Mouse (Mus musculus) embryonic facial prominence, embryonic 11.5 days (tissue): ENCODE results near the gene Upk3b. TPM values are rescaled to one million over a fixed set of nuclear protein-coding genes. Genes with fewer than 3 reads are reported as not detected.

Source experiments
- ATAC-seq: fragments of 200-750 bp; cut with Nextera tagmentation; replicated peaks from 2 replicates; pipeline ENCODE4 v1.8.0; 2017; ENCODE audit warnings: low read depth; ENCODE audit not compliant: insufficient number of reproducible peaks, low FRiP score, low TSS enrichment
- DNase-seq: peaks from one replicate; pipeline ENCODE4 v3.0.0-alpha.2; 2015; ENCODE audit warnings: low spot score
- H3K27ac ChIP-seq: fragments of 300-500 bp; sonication (generic); replicated peaks from 2 replicates; pipeline ENCODE4 v1.5.1; 2014; ENCODE audit warnings: mild to moderate bottlenecking, low read depth, low read length, control low read depth
- H3K27me3 ChIP-seq: fragments of 300-500 bp; sonication (generic); 2 replicates; pipeline ENCODE4 v1.6.1; 2014; ENCODE audit warnings: mild to moderate bottlenecking, low read length, moderate library complexity, mixed read lengths; ENCODE audit not compliant: control insufficient read depth, insufficient read depth
- H3K36me3 ChIP-seq: fragments of 300-500 bp; sonication (generic); replicated peaks from 2 replicates; pipeline ENCODE4 v1.6.1; 2014; ENCODE audit warnings: low read depth, mild to moderate bottlenecking, low read length, moderate library complexity, mixed read lengths; ENCODE audit not compliant: control insufficient read depth, insufficient read depth
- H3K4me1 ChIP-seq: fragments of 300-500 bp; sonication (generic); 2 replicates; pipeline ENCODE4 v1.6.1; 2014; ENCODE audit warnings: low read length, mixed read lengths; ENCODE audit not compliant: control insufficient read depth, insufficient read depth
- H3K4me2 ChIP-seq: fragments of 300-500 bp; sonication (generic); 2 replicates; pipeline ENCODE4 v1.6.1; 2014; ENCODE audit warnings: low read depth, mild to moderate bottlenecking, control low read depth, low read length, moderate library complexity
- H3K4me3 ChIP-seq: fragments of 300-500 bp; sonication (generic); 2 replicates; pipeline ENCODE4 v1.5.1; 2014; ENCODE audit warnings: low read depth, low read length, control low read depth
- H3K9ac ChIP-seq: fragments of 300-500 bp; sonication (generic); replicated peaks from 2 replicates; pipeline ENCODE4 v1.6.1; 2014; ENCODE audit warnings: mild to moderate bottlenecking, control low read depth, low read length
- H3K9me3 ChIP-seq: fragments of 300-500 bp; sonication (generic); replicated peaks from 2 replicates; pipeline ENCODE4 v1.6.1; 2016; ENCODE audit warnings: mild to moderate bottlenecking, low read length, inconsistent platforms, mixed read lengths; ENCODE audit not compliant: control insufficient read depth
- WGBS: fragments of 180-500 bp; shearing (Covaris S2); extraction: QIAGEN DNeasy Blood & Tissue Kit; methylation state at CpG from one replicate; pipeline ENCODE4 v1.1.7; 2014; 5-methylcytosine and 5-hydroxymethylcytosine counted together
- polyA plus RNA-seq: library from polyadenylated mRNA; unstranded; fragments of >200 nt; fragmentation: Nextera tagmentation; extraction: Ambion mirVana; gene quantifications from 2 replicates; pipeline ENCODE4 v1.2.1, GENCODE M21; 2014

The Upk3b gene
- polyA plus RNA-seq, 1 experiment from 2014 or later = 0.65 TPM

DNA sequence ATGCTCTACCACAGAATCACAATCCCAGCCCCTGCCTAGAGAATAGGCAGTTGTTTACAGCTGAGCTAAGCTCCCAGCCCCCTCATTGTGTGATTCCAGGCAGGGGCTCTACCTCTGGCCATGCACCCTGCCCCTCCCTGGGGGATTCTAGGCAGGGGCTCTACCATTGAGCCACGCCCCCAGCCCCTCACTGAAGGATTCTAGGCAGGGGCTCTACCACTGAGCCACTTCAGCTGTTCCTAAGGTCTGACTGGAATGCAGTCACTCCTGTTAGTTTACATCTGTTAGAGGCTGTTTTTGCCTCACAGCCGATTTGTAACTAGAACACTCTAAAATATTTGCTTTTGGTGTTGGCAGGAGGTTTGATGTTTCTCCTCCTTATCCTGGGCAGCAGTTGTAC is 36.0 kb upstream of the Upk3b start:
- Histone ChIP-seq H3K27me3 (no peaks in the 10 kb centered on the region), H3K36me3 (peaks cover 2% of the 10 kb centered on the region; the same call in 1 of the 2 replicates), H3K9me3 (no peaks in the 10 kb centered on the region), H3K4me3 (no peak overlapping the region), H3K4me2 (no peak overlapping the region), H3K27ac (no peak overlapping the region), H3K9ac (no peak overlapping the region), H3K4me1 (no peaks in the 10 kb centered on the region)
- ATAC-seq = no peak
- WGBS = 63% methylated on average over 2 of the region's 2 CpGs
- peak; percentile 6 for DNase-seq

DNA sequence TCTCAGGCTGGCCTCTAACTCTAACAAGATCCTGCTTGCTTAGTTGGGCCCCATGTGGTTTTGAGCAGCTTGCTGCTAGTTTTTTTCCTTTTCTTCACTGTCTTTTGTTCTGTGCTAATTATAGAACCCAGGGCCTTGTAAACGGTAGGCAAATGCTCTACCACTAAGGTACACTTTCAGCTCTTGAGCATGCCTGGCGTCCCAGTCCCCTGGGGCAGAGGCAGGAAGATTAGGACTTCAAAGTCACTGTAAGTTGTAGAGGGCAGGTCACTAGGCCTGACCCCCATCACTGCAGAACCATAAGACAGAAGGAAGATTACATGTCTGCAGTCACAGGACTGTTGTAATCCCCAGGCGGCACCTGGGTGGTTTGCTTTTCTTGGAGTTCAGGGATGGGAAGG is 35.5 kb upstream of the Upk3b start:
- H3K27me3 ChIP-seq = no peaks in the 10 kb centered on the region
- no peak overlapping the region for H3K9ac ChIP-seq
- ATAC-seq (no peak), DNase-seq (no peak)
- H3K4me3 ChIP-seq = no peak overlapping the region
- no peak overlapping the region for H3K4me2 ChIP-seq
- H3K4me1 ChIP-seq = no peaks in the 10 kb centered on the region
- H3K36me3 ChIP-seq = peaks cover 2% of the 10 kb centered on the region; the same call in 1 of the 2 replicates
- 20% methylated on average over 3 of the region's 3 CpGs for WGBS
- no peak overlapping the region for H3K27ac ChIP-seq
- H3K9me3 ChIP-seq = no peaks in the 10 kb centered on the region

DNA sequence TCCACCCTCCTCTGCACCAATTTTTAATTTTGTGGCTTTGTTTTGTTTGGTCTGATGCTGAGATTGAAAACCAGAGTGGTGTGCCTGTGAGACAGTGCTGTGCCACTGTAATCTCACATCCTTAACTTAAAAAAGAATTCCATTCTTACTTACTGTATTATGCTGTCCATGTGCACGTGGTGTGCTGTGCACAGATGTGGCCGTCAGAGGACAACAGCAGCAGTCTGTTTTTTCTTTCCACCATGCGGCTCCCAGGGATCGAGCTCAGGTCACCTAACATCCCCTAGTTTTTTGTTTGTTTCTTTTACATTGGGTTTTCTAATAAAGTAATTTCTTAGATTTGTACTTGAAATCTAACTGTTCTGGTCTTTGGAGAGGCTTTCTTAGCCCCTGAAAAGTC is 33.8 kb upstream of the Upk3b start:
- 77% methylated on average over 4 of the region's 4 CpGs for WGBS
- no peak overlapping the region for H3K4me2 ChIP-seq
- H3K27me3 ChIP-seq = no peaks in the 10 kb centered on the region
- H3K36me3 ChIP-seq = no peaks in the 10 kb centered on the region
- no peaks in the 10 kb centered on the region for H3K4me1 ChIP-seq
- H3K9me3 ChIP-seq = no peaks in the 10 kb centered on the region
- no peak overlapping the region for H3K4me3 ChIP-seq
- DNase-seq = no peak
- no peak for ATAC-seq
- no peak overlapping the region for H3K27ac ChIP-seq
- no peak overlapping the region for H3K9ac ChIP-seq

DNA sequence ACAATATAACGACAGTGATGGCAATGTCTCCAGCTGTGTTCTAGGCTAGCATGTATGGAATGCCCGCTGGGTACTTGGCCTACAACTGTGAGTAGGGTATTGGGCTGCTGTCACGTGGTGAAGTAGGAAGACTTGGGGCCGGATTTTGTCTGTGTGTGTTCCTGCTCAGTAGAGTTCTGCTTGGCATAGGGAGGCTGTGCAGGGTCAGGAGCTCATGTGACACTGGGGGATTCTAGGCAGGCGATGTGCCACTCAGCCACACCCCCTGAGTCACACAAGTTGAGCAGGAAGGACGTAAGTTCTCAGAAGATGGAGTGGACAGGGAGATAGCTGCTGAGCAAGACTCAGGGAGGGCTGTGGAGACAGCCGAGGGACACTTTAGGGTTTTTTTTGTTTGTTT is 30.6 kb upstream of the Upk3b start:
- H3K9me3 ChIP-seq = no peaks in the 10 kb centered on the region
- H3K36me3 ChIP-seq = peaks cover 3% of the 10 kb centered on the region; the same call in 1 of the 2 replicates
- H3K9ac ChIP-seq = no peak overlapping the region
- WGBS = 74% methylated on average over 7 of the region's 7 CpGs
- no peak overlapping the region for H3K27ac ChIP-seq
- no peak overlapping the region for H3K4me2 ChIP-seq
- no peaks in the 10 kb centered on the region for H3K4me1 ChIP-seq
- no peak for ATAC-seq
- no peak for DNase-seq
- H3K4me3 ChIP-seq = no peak overlapping the region
- H3K27me3 ChIP-seq = no peaks in the 10 kb centered on the region

DNA sequence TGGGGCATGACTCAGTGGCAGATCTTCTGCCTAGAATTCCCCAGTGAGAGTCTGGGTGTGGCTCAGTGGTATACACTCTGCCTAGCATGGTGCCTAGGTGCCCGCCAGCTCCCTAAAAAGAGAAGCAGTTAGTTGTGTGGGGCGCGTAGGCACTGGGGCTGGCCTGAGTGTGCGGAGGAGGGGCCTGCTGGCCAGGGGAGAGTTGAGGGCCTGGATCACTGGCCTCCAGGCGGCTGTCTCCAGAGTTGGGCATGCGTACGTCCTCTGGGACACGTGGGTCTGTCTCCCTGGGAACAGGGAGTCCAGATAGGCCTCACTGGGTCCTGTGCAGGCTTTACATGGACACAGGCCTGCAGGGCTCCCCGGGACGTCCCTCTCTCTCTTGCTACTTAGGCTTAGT is 23.4 kb upstream of the Upk3b start:
- Histone ChIP-seq H3K36me3 (peaks cover 3% of the 10 kb centered on the region; the same call in 1 of the 2 replicates), H3K9me3 (no peaks in the 10 kb centered on the region), H3K27ac (no peak overlapping the region), H3K9ac (no peak overlapping the region), H3K4me2 (no peak overlapping the region), H3K4me3 (no peak overlapping the region), H3K4me1 (0 out of 2 replicates have a peak, but pooled peaks cover 2% of the 10 kb centered on the region), H3K27me3 (no peaks in the 10 kb centered on the region)
- ATAC-seq (no peak), DNase-seq (no peak)
- 87% methylated on average over 10 of the region's 10 CpGs for WGBS

DNA sequence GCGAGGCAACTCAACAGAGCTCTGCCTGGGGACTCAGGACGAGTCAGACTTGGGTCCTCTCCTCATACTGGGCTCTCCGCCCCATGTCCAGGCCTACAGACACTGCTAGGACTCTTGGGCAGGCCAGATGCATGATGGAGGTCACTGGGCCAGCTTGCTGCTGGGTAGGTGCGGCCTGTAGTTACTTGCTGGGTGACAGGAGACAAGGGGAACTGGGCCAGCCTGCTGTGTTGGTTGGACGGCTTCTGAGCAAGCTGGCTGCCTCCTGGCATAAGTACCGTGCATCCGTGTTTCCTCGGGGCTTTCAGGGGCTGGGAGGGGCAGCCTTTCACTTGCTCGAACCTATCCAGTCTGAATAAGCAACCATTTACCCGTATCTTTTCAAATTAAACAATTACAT is 22.7 kb upstream of the Upk3b start:
- H3K4me2 ChIP-seq = no peak overlapping the region
- H3K27me3 ChIP-seq = no peaks in the 10 kb centered on the region
- H3K27ac ChIP-seq = no peak overlapping the region
- 81% methylated on average over 10 of the region's 10 CpGs for WGBS
- H3K4me3 ChIP-seq = no peak overlapping the region
- H3K9me3 ChIP-seq = no peaks in the 10 kb centered on the region
- DNase-seq (no peak), ATAC-seq (no peak)
- H3K4me1 ChIP-seq = 0 out of 2 replicates have a peak, but pooled peaks cover 2% of the 10 kb centered on the region
- H3K9ac ChIP-seq = no peak overlapping the region
- H3K36me3 ChIP-seq = peaks cover 3% of the 10 kb centered on the region; the same call in 1 of the 2 replicates

DNA sequence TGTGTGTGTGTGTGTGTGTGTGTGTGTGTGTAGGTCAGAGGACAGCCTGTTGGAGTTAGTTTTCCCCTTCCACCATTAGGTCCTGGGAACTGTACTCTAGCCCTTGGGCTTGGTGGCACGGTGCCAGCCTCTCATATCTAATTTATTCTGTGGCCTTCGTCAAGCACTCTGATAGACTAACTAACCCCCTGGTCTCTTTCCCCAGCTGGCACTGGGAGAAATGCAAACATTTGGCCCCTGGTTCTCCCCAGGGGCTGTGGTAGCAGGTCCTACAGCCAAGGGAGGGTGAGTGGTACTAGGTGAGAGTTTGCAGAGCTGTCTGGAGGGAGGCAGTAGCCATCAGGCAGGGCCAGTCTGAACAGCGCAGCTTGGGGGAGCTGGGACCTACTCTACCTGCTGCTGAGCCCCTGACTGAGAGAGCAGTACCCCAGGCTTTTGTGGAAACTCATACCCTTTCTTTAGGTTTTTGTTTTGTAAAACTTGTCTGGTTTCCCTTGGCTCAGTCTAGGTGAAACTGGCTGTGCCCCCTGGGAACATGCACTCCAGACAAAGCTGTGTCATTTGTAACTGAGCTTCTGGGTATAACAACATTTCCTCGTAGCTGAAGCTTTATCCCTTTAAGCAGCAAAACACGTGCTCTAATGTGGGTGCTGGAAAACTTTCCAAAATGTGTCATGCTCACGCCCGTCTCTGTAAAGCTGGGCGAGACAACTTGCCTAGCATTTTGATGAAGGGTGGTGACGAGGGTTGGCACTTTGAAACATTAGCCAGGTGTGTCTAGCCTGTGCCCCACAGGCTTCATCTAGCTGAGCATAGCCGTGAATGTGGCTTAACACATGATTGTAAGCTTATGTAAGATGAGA is 22.1 kb upstream of the Upk3b start:
- H3K27me3 ChIP-seq = no peaks in the 10 kb centered on the region
- no peak overlapping the region for H3K4me3 ChIP-seq
- H3K9ac ChIP-seq = no peak overlapping the region
- no peak for ATAC-seq
- H3K27ac ChIP-seq = no peak overlapping the region
- 0 out of 2 replicates have a peak, but pooled peaks cover 3% of the 10 kb centered on the region for H3K36me3 ChIP-seq
- 78% methylated on average over 10 of the region's 10 CpGs for WGBS
- H3K4me1 ChIP-seq = 0 out of 2 replicates have a peak, but pooled peaks cover 2% of the 10 kb centered on the region
- no peak for DNase-seq
- no peaks in the 10 kb centered on the region for H3K9me3 ChIP-seq
- no peak overlapping the region for H3K4me2 ChIP-seq

DNA sequence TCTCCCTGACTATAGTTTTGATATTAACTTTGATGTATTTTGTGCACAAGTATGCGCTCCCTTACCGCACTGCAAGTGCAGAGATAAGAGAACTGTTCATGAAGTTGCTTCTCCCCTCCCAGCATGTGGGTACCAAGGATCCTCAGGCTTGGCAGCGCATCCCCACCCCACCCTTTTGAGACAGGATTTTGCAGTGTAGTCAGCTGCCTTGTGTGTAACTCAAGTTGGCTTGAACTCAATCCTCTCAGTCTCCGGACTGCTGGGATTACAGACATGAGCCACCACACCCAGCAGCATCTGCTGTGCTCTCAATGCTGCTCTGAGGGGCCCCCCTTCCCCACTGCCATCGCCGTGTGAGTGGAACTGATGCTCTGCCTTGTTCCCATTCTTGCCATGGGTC is 21.0 kb upstream of the Upk3b start:
- Histone ChIP-seq H3K4me2 (no peak overlapping the region), H3K4me1 (0 out of 2 replicates have a peak, but pooled peaks cover 2% of the 10 kb centered on the region), H3K36me3 (no peaks in the 10 kb centered on the region), H3K27me3 (no peaks in the 10 kb centered on the region), H3K4me3 (no peak overlapping the region), H3K9me3 (no peaks in the 10 kb centered on the region), H3K9ac (no peak overlapping the region), H3K27ac (no peak overlapping the region)
- WGBS = 90% methylated on average over 6 of the region's 6 CpGs
- no peak for DNase-seq
- ATAC-seq = no peak
